Mouse (Mus musculus): ENCODE measurements around the gene Tm9sf1.

- TF ChIP-seq CTCF (IDR thresholded peaks at IDR 0.05; ENCODE audit: low read depth, low read length), result no peak
- TF ChIP-seq POLR2A (IDR thresholded peaks at IDR 0.05; ENCODE audit: insufficient read depth, low read length), result no peak
Observed at GRCm38 (mm10) chr14:55649884-55650283, 6.3 kb upstream of the Tm9sf1 start, which contains the start of gene Tssk4.
